Mouse (Mus musculus): ENCODE measurements at regions not wholly inside any gene's neighbourhood (a gene's known extent, or its start where the extent isn't known, plus 50 kb on each side); places are given as distances from the start of the nearest gene placed in this dataset.

DNA sequence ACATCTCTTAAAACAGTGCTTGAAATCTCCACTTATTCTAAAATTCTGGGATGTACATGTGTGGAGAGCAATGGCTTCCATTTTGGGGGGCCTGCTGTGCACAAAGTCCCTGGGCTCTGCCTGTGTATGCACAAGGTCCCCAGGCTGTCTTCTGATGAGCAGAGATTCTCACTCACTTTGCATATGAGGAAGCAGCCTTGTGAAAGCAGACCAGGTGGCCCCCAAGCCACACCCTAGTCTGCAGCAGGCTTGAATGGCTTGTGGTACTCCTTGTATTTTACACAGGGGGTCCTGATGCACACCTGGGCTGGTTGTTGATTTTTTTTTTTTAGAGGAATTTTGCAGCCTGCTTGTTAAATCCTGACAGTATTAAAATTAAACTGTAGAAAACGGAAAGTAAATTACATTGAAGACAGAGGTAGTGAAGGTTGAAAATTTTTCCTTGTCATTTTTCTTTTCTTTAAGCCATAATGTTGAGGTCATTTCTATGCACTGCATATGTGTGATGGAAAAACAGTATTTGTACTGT, 1413.8 kb downstream of the Gsdmc2 start:
- no peak overlapping the region for H3K27ac ChIP-seq (ENCODE audit: control insufficient read depth, low read depth, low read length)
- no peaks in the 10 kb centered on the region for H3K79me2 ChIP-seq (ENCODE audit: control insufficient read depth, insufficient read depth, low read length, poor library complexity)
- no peaks in the 10 kb centered on the region for H3K36me3 ChIP-seq (ENCODE audit: control insufficient read depth in 1 of 2, insufficient read depth in 2 of 2, low read length in 2 of 2)
- TF ChIP-seq MAFK (IDR thresholded peaks at IDR 0.05; ENCODE audit: borderline replicate concordance, low read depth, low read length) (no peak), USF2 (IDR thresholded peaks at IDR 0.05; ENCODE audit: borderline replicate concordance in 1 of 2, insufficient read depth in 1 of 2, low read depth in 1 of 2, low read length in 2 of 2) (no peak), RAD21 (IDR thresholded peaks at IDR 0.05; ENCODE audit: low read depth, low read length) (no peak), MXI1 (IDR thresholded peaks at IDR 0.05; ENCODE audit: low read depth, low read length) (no peak), TAL1 (IDR thresholded peaks at IDR 0.05; ENCODE audit: low read length) (no peak), MYC (IDR thresholded peaks at IDR 0.05; ENCODE audit: low read depth, low read length) (no peak), HCFC1 (IDR thresholded peaks at IDR 0.05; ENCODE audit: low read depth, low read length) (no peak), MAX (IDR thresholded peaks at IDR 0.05; ENCODE audit: low read length) (no peak), BHLHE40 (IDR thresholded peaks at IDR 0.05; ENCODE audit: borderline replicate concordance, low read depth, low read length) (no peak), EP300 (IDR thresholded peaks at IDR 0.05; ENCODE audit: low read depth in 1 of 2, low read length in 2 of 2) (no peak), MYB (IDR thresholded peaks at IDR 0.05; ENCODE audit: low read depth, low read length) (no peak)
- H3K9ac ChIP-seq (ENCODE audit: control insufficient read depth, low read depth, low read length, poor library complexity, severe bottlenecking) = no peak overlapping the region
- no peak overlapping the region for H3K4me3 ChIP-seq (ENCODE audit: control insufficient read depth in 1 of 2, insufficient read depth in 1 of 2, low read depth in 2 of 2, low read length in 2 of 2)
- H3K9me3 ChIP-seq (replicated peaks; ENCODE audit: insufficient read depth, low read length) = no peaks in the 10 kb centered on the region
- no peak for DNase-seq (ENCODE audit: low read depth, low spot score)
- no peaks in the 10 kb centered on the region; a peak in 1 of 4 replicates for H3K27me3 ChIP-seq (ENCODE audit: control insufficient read depth in 1 of 2, insufficient read depth in 2 of 2, low read length in 2 of 2)
- H3K4me1 ChIP-seq (ENCODE audit: control insufficient read depth in 1 of 2, insufficient read depth in 2 of 2, low read length in 2 of 2) = no peaks in the 10 kb centered on the region

- Histone ChIP-seq H3K9ac (ENCODE audit: control insufficient read depth, low read depth, low read length, poor library complexity, severe bottlenecking) (no peak overlapping the region), H3K4me3 (ENCODE audit: control insufficient read depth in 1 of 2, insufficient read depth in 1 of 2, low read depth in 2 of 2, low read length in 2 of 2) (no peak overlapping the region), H3K27ac (ENCODE audit: control insufficient read depth, low read depth, low read length) (no peak overlapping the region), H3K4me1 (ENCODE audit: control insufficient read depth in 1 of 2, insufficient read depth in 2 of 2, low read length in 2 of 2) (no peaks in the 10 kb centered on the region), H3K36me3 (ENCODE audit: control insufficient read depth in 1 of 2, insufficient read depth in 2 of 2, low read length in 2 of 2) (no peaks in the 10 kb centered on the region), H3K9me3 (replicated peaks; ENCODE audit: insufficient read depth, low read length) (no peaks in the 10 kb centered on the region), H3K27me3 (ENCODE audit: control insufficient read depth in 1 of 2, insufficient read depth in 2 of 2, low read length in 2 of 2) (no peaks in the 10 kb centered on the region; a peak in 1 of 4 replicates), H3K79me2 (ENCODE audit: control insufficient read depth, insufficient read depth, low read length, poor library complexity) (no peaks in the 10 kb centered on the region)
- no peak for DNase-seq (ENCODE audit: low read depth, low spot score)
- TF ChIP-seq MEF2A (IDR thresholded peaks at IDR 0.05; ENCODE audit: extremely low read depth, insufficient replicate concordance, low read depth, low read length, poor library complexity, severe bottlenecking) (no peak), GABPA (IDR thresholded peaks at IDR 0.05; ENCODE audit: low read depth, low read length) (no peak), HCFC1 (IDR thresholded peaks at IDR 0.05; ENCODE audit: low read depth, low read length) (no peak), MXI1 (IDR thresholded peaks at IDR 0.05; ENCODE audit: low read depth, low read length) (no peak), ETS1 (IDR thresholded peaks at IDR 0.05; ENCODE audit: low read depth, low read length) (no peak), BHLHE40 (IDR thresholded peaks at IDR 0.05; ENCODE audit: borderline replicate concordance, low read depth, low read length) (no peak), GATA1 (IDR thresholded peaks at IDR 0.05; ENCODE audit: low read depth, low read length) (no peak), ZC3H11A (IDR thresholded peaks at IDR 0.05; ENCODE audit: low read depth, low read length) (no peak), NELFE (IDR thresholded peaks at IDR 0.05; ENCODE audit: low read depth, low read length) (no peak), POLR2AphosphoS2 (IDR thresholded peaks at IDR 0.05; ENCODE audit: low read length) (no peak), RCOR1 (IDR thresholded peaks at IDR 0.05; ENCODE audit: low read depth, low read length) (no peak), ZKSCAN1 (IDR thresholded peaks at IDR 0.05; ENCODE audit: low read depth, low read length) (no peak), TBP (IDR thresholded peaks at IDR 0.05; ENCODE audit: low read depth, low read length) (no peak), CHD2 (IDR thresholded peaks at IDR 0.05; ENCODE audit: low read length) (no peak), TAL1 (IDR thresholded peaks at IDR 0.05; ENCODE audit: low read length) (no peak), EP300 (IDR thresholded peaks at IDR 0.05; ENCODE audit: low read depth in 1 of 2, low read length in 2 of 2) (no peak), CHD1 (IDR thresholded peaks at IDR 0.05; ENCODE audit: low read depth, low read length) (no peak), MAFK (IDR thresholded peaks at IDR 0.05; ENCODE audit: borderline replicate concordance, low read depth, low read length) (no peak), E2F4 (IDR thresholded peaks at IDR 0.05; ENCODE audit: borderline replicate concordance, low read depth, low read length) (no peak)
Measured at GRCm38 (mm10) chr15:62422995-62423394, 1422.0 kb downstream of the Gsdmc2 start.
